Mouse (Mus musculus) CH12.LX (cell line): Measurements from ENCODE around the gene Brf1.

Source experiments
- CTCF ChIP-seq, 2 experiments: IDR thresholded peaks in 1 of 2; conservative IDR thresholded peaks in 1 of 2; 2 replicates each; pipeline ENCODE4 v1.5.1; 2011 to 2012; ENCODE audit warnings: low read depth in 2 of 2, low read length in 2 of 2, improper control_type of control experiment in 1 of 2, inconsistent platforms in 1 of 2, mild to moderate bottlenecking in 1 of 2, moderate library complexity in 1 of 2
- EP300 ChIP-seq: IDR thresholded peaks from 2 replicates; pipeline ENCODE4 v1.6.1; 2011; ENCODE audit warnings: low read length, improper control_type of control experiment
- ETS1 ChIP-seq: conservative IDR thresholded peaks from 2 replicates; pipeline ENCODE4 v1.6.1; 2012; ENCODE audit warnings: low read depth, mild to moderate bottlenecking, inconsistent platforms, low read length, improper control_type of control experiment, moderate library complexity
- MAX ChIP-seq: IDR thresholded peaks from 2 replicates; pipeline ENCODE4 v1.6.1; 2011; ENCODE audit warnings: low read length, improper control_type of control experiment
- MYC ChIP-seq: IDR thresholded peaks from 2 replicates; pipeline ENCODE4 v1.6.1; 2011; ENCODE audit warnings: low read depth, mild to moderate bottlenecking, improper control_type of control experiment, low read length
- NRF1 ChIP-seq: IDR thresholded peaks from 2 replicates; pipeline ENCODE4 v1.6.1; 2014; ENCODE audit warnings: low read depth, mild to moderate bottlenecking, inconsistent platforms, low read length, improper control_type of control experiment, moderate library complexity
- POLR2A ChIP-seq: IDR thresholded peaks from 2 replicates; pipeline ENCODE4 v1.6.1; 2011; ENCODE audit warnings: low read depth, mild to moderate bottlenecking, improper control_type of control experiment, low read length
- POLR2AphosphoS2 ChIP-seq: IDR thresholded peaks from 2 replicates; pipeline ENCODE4 v1.6.1; 2011; ENCODE audit warnings: low read depth, low read length, improper control_type of control experiment
- TCF12 ChIP-seq: IDR thresholded peaks from 2 replicates; pipeline ENCODE4 v1.6.1; 2014; ENCODE audit warnings: low read depth, mild to moderate bottlenecking, inconsistent platforms, low read length, improper control_type of control experiment
- USF2 ChIP-seq: conservative IDR thresholded peaks from 2 replicates; pipeline ENCODE4 v1.6.1; 2011; ENCODE audit warnings: low read depth, low read length, improper control_type of control experiment
- ZC3H11A ChIP-seq: IDR thresholded peaks from 2 replicates; pipeline ENCODE4 v1.6.1; 2012; ENCODE audit warnings: low read depth, mild to moderate bottlenecking, inconsistent platforms, low read length, improper control_type of control experiment
- ZKSCAN1 ChIP-seq: IDR thresholded peaks from 2 replicates; pipeline ENCODE4 v1.6.1; 2012; ENCODE audit warnings: low read depth, inconsistent platforms, low read length, improper control_type of control experiment, borderline replicate concordance

- TF ChIP-seq USF2 (no peak), POLR2AphosphoS2 (no peak), POLR2A (no peak), MAX (no peak), ETS1 (no peak), CTCF (conservative IDR thresholded peaks at IDR 0.05 in 1 of 2, IDR thresholded peaks at IDR 0.05 in 1 of 2; ENCODE audit: low read depth in 2 of 2, low read length in 2 of 2) (no peak), ZKSCAN1 (no peak), MYC (no peak), TCF12 (no peak), ZC3H11A (no peak), NRF1 (no peak), EP300 (no peak)
Measured at GRCm38 (mm10) chr12:112961872-112962271, 38.6 kb downstream of the Brf1 start.
